Mouse (Mus musculus) embryonic fibroblast, embryonic 13.5 days (primary cell): ENCODE measurements around the gene Nup50.

Source experiments
- CTCF ChIP-seq: IDR thresholded peaks from 2 replicates; pipeline ENCODE4 v1.5.1; 2011; ENCODE audit warnings: mild to moderate bottlenecking, control low read depth, low read length, moderate library complexity, borderline replicate concordance; ENCODE audit not compliant: insufficient read depth
- POLR2A ChIP-seq: IDR thresholded peaks from 2 replicates; pipeline ENCODE4 v1.6.1; 2011; ENCODE audit warnings: low read depth, mild to moderate bottlenecking, control low read depth, low read length, moderate library complexity

GRCm38 (mm10) chr15:84983721-84984120, 60.5 kb downstream of the Nup50 start:
- no peak for TF ChIP-seq POLR2A
- TF ChIP-seq CTCF: no peak
